Mouse (Mus musculus): ENCODE measurements around the gene Sfpq. TPM values are rescaled to one million over a fixed set of nuclear protein-coding genes. Genes with fewer than 3 reads are reported as not detected.
A peak's percentile ranks its signal among the peaks of the same experiment; 100 is the strongest.

Gene Sfpq
- polyA plus RNA-seq, 1 experiment from 2014 or later, result 137 TPM

DNA sequence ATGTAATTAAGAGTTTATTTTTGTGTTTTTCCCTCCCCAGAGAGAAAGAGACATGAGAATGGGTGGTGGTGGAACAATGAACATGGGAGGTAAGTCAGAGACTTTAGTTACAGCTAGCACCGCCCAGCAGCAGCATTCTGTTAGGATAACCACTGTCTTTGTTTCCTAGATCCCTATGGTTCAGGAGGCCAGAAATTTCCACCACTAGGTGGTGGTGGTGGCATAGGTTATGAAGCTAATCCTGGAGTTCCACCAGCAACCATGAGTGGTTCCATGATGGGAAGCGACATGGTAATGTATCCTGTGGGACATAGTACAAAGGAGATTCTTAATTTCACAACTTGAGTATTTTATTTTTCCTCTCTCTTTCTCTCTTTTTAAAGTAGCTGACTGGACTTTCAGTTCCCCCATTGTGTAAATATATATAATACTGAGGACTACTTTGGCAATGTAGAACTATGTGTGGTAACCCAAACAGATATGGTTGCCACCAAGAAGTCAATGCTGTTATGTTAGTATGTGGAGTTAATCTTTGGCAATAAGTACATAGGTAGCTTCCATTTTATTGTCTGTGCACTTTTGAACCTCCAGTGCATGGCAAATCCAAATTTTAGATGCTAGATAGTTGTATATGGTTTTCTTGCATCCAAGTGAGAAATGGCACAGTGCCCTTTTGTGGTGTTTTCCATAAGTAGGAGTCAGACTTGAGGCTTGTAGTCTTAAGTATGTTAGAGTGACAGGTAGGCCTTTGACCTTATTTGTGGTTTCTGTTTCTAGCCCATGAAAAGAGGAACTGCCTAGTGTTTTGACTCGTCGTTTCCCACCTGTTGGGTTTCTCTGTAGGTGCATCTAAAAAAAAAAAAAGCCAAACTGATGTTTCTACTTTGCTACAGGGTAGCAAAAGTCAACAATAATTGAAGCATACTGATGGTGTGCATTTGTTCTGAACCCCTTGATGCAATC lies 6.4 kb downstream of the Sfpq start:
- Histone ChIP-seq H3K4me1 (ENCODE audit: insufficient read depth) (peaks cover 8% of the 10 kb centered on the region; the same call in 1 of the 2 replicates), H3K27ac (ENCODE audit: low read depth) (no peak overlapping the region), H3K27me3 (ENCODE audit: insufficient read depth, low read length) (no peaks in the 10 kb centered on the region), H3K9ac (no peak overlapping the region), H3K4me3 (ENCODE audit: low read depth, low read length) (no peak overlapping the region), H3K9me3 (ENCODE audit: low read depth, low read length) (no peaks in the 10 kb centered on the region), H3K36me3 (ENCODE audit: insufficient read depth) (peaks cover 97% of the 10 kb centered on the region), H3K4me2 (no peak overlapping the region)
- ATAC-seq (ENCODE audit: insufficient read depth), result no peak
- DNase-seq, result peak; percentile 82
- peak; percentile 68 for TF ChIP-seq CTCF (IDR thresholded peaks at IDR 0.05; ENCODE audit: low read depth)
- WGBS, result 73% methylated on average over 4 of the region's 4 CpGs

DNA sequence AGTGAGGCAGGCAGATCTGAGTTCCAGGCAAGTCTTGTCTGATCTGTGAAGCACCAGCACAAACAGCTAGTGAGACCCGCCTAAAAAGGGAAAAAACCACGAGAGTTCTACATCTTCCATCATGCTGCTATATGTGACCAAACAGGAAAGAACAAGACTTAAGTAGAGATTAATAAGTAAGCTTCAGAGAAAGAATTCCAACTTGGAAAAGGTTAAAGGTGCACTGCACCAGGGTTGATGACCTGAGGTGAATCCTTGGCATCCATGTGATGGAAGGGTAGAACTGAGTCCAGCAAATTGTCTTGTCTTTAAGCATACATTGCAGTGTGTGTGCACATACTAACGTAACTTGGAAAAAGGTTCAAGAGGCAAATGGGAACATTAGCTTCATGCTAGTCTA lies 16.0 kb downstream of the Sfpq start:
- Histone ChIP-seq H3K9ac (no peak overlapping the region), H3K4me2 (no peak overlapping the region), H3K4me3 (ENCODE audit: low read depth, low read length) (no peak overlapping the region), H3K36me3 (ENCODE audit: insufficient read depth) (peaks cover 89% of the 10 kb centered on the region), H3K27ac (ENCODE audit: low read depth) (no peak overlapping the region), H3K27me3 (ENCODE audit: insufficient read depth, low read length) (no peaks in the 10 kb centered on the region), H3K9me3 (ENCODE audit: low read depth, low read length) (no peaks in the 10 kb centered on the region), H3K4me1 (ENCODE audit: insufficient read depth) (no peaks in the 10 kb centered on the region)
- no peak for DNase-seq
- ATAC-seq (ENCODE audit: insufficient read depth), result no peak
- TF ChIP-seq CTCF (IDR thresholded peaks at IDR 0.05; ENCODE audit: low read depth), result no peak
- WGBS, result 85% methylated on average over 3 of the region's 3 CpGs

DNA sequence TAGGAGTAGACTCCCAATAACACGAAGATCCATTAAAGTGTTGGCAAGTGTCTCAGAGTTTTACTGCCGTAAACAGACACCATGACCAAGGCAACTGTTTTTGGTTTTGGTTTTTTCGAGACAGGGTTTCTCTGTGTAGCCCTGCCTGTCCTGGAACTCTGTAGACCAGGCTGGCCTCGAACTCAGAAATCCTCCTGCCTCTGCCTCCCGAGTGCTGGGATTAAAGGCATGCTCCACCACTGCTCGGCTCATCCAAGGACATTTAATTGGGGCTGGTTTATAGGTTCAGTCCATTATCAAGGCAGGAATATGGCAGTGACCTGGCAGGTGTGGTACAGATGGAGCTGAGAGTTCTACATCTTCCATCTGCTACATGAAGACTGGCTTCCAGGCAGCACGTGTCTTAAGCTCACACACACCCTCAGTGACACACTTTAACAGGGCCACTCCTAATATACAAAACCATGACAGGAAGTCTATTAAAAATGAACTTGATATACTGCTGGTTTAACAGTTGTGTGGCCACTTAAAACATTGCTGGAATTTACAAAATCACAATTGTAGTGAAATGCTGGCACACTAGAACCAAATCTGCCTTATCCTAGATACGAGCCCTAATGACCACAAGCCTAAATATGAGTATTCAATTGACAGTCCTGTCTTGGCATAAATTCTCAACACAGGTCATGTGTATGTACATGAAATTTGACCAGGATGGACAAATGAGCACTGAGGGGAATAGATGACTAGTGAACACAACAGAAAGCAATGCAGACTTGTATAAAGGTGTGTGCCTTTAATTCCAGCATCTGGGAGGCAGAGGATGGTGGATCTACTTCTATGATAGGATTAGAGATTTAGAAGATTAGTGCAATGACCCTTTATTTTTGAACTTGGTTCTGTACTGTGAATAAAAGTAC lies 17.0 kb downstream of the Sfpq start:
- WGBS, result 77% methylated on average over 8 of the region's 8 CpGs
- Histone ChIP-seq H3K9ac (no peak overlapping the region), H3K4me3 (ENCODE audit: low read depth, low read length) (no peak overlapping the region), H3K4me1 (ENCODE audit: insufficient read depth) (no peaks in the 10 kb centered on the region), H3K4me2 (no peak overlapping the region), H3K27me3 (ENCODE audit: insufficient read depth, low read length) (no peaks in the 10 kb centered on the region), H3K36me3 (ENCODE audit: insufficient read depth) (peaks cover 85% of the 10 kb centered on the region), H3K9me3 (ENCODE audit: low read depth, low read length) (no peaks in the 10 kb centered on the region), H3K27ac (ENCODE audit: low read depth) (no peak overlapping the region)
- ATAC-seq (ENCODE audit: insufficient read depth) (peak; percentile 25), DNase-seq (peak; percentile 37)
- no peak for TF ChIP-seq CTCF (IDR thresholded peaks at IDR 0.05; ENCODE audit: low read depth)

DNA sequence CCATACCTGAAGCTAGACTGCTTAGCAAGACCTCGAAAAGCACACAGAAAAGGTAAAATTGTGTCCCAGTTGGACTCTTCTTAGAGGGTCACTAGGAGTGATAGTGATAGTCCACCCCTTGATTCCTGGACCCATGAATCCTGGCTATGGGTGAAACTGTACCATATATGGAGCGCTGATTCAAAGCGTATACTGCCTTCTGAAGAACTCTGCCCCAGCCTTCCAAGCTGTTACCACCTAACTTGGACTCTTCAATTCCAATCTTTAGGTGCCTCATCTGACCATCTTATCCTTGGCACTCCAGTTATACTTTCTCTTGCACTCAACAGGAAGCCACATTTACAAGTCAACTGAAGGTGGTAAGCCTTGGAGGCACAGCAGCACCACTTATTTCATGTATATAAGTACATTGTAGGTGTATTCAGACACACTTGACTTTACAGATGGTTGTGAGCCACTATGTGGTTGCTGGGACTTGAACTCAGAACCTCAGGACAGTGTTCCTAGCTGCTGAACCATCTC lies 17.8 kb downstream of the Sfpq start:
- Histone ChIP-seq H3K9ac (no peak overlapping the region), H3K4me2 (no peak overlapping the region), H3K4me1 (ENCODE audit: insufficient read depth) (no peaks in the 10 kb centered on the region), H3K27me3 (ENCODE audit: insufficient read depth, low read length) (no peaks in the 10 kb centered on the region), H3K4me3 (ENCODE audit: low read depth, low read length) (no peak overlapping the region), H3K9me3 (ENCODE audit: low read depth, low read length) (no peaks in the 10 kb centered on the region), H3K27ac (ENCODE audit: low read depth) (no peak overlapping the region), H3K36me3 (ENCODE audit: insufficient read depth) (peaks cover 80% of the 10 kb centered on the region)
- 86% methylated on average over 3 of the region's 3 CpGs for WGBS
- DNase-seq, result peak; percentile 47
- no peak for TF ChIP-seq CTCF (IDR thresholded peaks at IDR 0.05; ENCODE audit: low read depth)
- 0 out of 2 replicates have a peak, but pooled peaks have one; percentile 7 for ATAC-seq (ENCODE audit: insufficient read depth)

DNA sequence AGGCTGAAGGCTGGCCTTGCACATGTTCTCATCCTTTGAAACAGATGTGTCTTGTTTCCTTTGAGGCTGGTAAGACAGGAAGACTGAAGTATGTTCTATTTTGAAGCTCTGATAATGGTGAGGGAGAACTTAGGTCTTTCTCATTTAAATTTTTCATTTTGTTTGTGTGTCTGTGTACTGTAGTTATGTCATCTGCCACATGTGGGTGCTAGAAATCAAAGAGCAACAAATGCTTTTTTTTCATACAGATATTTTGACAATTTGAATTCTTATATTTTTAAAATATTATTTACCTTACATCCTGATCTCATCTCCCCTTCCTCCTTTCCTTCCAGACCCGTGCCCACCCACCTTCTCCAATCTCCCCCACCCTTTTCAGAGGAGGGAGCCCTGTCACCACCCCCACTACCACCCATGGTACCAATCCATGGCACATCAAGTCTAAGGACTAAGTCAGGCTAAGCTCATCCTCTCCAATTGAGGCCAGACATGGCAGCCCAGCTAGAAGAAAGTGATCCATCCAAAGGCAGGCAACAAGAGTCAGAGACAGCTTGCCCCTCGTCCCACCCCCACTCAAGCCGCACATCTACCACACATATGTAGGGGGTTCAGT lies 18.9 kb downstream of the Sfpq start:
- Histone ChIP-seq H3K4me3 (ENCODE audit: low read depth, low read length) (no peak overlapping the region), H3K9me3 (ENCODE audit: low read depth, low read length) (no peaks in the 10 kb centered on the region), H3K27me3 (ENCODE audit: insufficient read depth, low read length) (no peaks in the 10 kb centered on the region), H3K4me1 (ENCODE audit: insufficient read depth) (no peaks in the 10 kb centered on the region), H3K4me2 (no peak overlapping the region), H3K36me3 (ENCODE audit: insufficient read depth) (peaks cover 80% of the 10 kb centered on the region), H3K9ac (no peak overlapping the region), H3K27ac (ENCODE audit: low read depth) (no peak overlapping the region)
- WGBS, result 63% methylated on average over 3 of the region's 3 CpGs
- no peak for TF ChIP-seq CTCF (IDR thresholded peaks at IDR 0.05; ENCODE audit: low read depth)
- ATAC-seq (ENCODE audit: insufficient read depth), result no peak
- no peak for DNase-seq

DNA sequence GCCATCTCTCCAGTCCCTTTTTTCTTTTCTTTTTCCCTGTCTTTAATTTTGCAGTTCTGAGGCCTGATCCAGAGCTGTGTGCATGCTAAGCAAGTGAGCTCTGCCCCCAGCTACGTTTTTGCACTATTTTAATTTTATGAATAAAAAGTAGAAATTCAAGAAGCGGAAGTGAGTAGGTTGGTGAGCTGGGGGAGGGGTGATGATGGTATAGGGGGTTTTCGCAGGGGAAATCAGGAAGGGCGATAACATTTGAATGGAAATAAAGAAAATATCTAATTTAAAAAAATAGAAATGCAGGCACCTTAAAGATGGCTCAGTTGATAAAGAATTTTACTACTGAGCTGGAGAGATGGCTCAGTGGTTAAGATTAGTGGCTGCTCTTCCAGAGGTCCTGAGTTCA lies 22.4 kb downstream of the Sfpq start:
- Histone ChIP-seq H3K4me2 (no peak overlapping the region), H3K9ac (no peak overlapping the region), H3K4me3 (ENCODE audit: low read depth, low read length) (no peak overlapping the region), H3K4me1 (ENCODE audit: insufficient read depth) (no peaks in the 10 kb centered on the region), H3K27ac (ENCODE audit: low read depth) (no peak overlapping the region), H3K9me3 (ENCODE audit: low read depth, low read length) (no peaks in the 10 kb centered on the region), H3K36me3 (ENCODE audit: insufficient read depth) (peaks cover 71% of the 10 kb centered on the region), H3K27me3 (ENCODE audit: insufficient read depth, low read length) (no peaks in the 10 kb centered on the region)
- no peak for ATAC-seq (ENCODE audit: insufficient read depth)
- no peak for DNase-seq
- WGBS, result 76% methylated on average over 4 of the region's 4 CpGs
- no peak for TF ChIP-seq CTCF (IDR thresholded peaks at IDR 0.05; ENCODE audit: low read depth)
